Mouse (Mus musculus) midbrain, embryonic 11.5 days (tissue): Measurements from ENCODE around the gene Ttf1. TPM values are rescaled to one million over a fixed set of nuclear protein-coding genes. Genes with fewer than 3 reads are reported as not detected.

Experiments
- ATAC-seq: fragments of 200-750 bp; cut with Nextera tagmentation; 2 replicates; pipeline ENCODE4 v1.8.0; 2017; ENCODE audit warnings: moderate TSS enrichment, moderate library complexity; ENCODE audit not compliant: low FRiP score
- DNase-seq: peaks from one replicate; pipeline ENCODE4 v3.0.0; 2015; ENCODE audit warnings: low spot score; ENCODE audit errors: missing footprints
- H3K27ac ChIP-seq: fragments of 300-500 bp; sonication (generic); 2 replicates; pipeline ENCODE4 v1.5.1; 2014; ENCODE audit warnings: low read depth, low read length
- H3K27me3 ChIP-seq: fragments of 300-500 bp; sonication (generic); 2 replicates; pipeline ENCODE4 v1.6.1; 2014; ENCODE audit warnings: mild to moderate bottlenecking, low read length, moderate library complexity, mixed read lengths; ENCODE audit not compliant: control insufficient read depth, insufficient read depth
- H3K36me3 ChIP-seq: fragments of 300-500 bp; sonication (generic); 2 replicates; pipeline ENCODE4 v1.6.1; 2014; ENCODE audit warnings: mild to moderate bottlenecking, low read length, moderate library complexity, mixed read lengths; ENCODE audit not compliant: control insufficient read depth, insufficient read depth
- H3K4me1 ChIP-seq: fragments of 300-500 bp; sonication (generic); 2 replicates; pipeline ENCODE4 v1.6.1; 2014; ENCODE audit warnings: low read length; ENCODE audit not compliant: control insufficient read depth, insufficient read depth
- H3K4me2 ChIP-seq: fragments of 300-500 bp; sonication (generic); 2 replicates; pipeline ENCODE4 v1.6.1; 2014; ENCODE audit warnings: mild to moderate bottlenecking, moderate library complexity
- H3K4me3 ChIP-seq: fragments of 300-500 bp; sonication (generic); 2 replicates; pipeline ENCODE4 v1.5.1; 2014; ENCODE audit warnings: low read depth, low read length
- H3K9ac ChIP-seq: fragments of 300-500 bp; sonication (generic); 2 replicates; pipeline ENCODE4 v1.6.1; 2014; ENCODE audit warnings: low read length
- H3K9me3 ChIP-seq: fragments of 300-500 bp; sonication (generic); 2 replicates; pipeline ENCODE4 v1.6.1; 2016; ENCODE audit warnings: low read length; ENCODE audit not compliant: control insufficient read depth
- polyA plus RNA-seq: library from polyadenylated mRNA; unstranded; fragments of >200 nt; fragmentation: Nextera tagmentation; extraction: Ambion mirVana; gene quantifications from 2 replicates; pipeline ENCODE4 v1.2.1, GENCODE M21; 2014

The Ttf1 gene
- polyA plus RNA-seq, 1 experiment from 2014 or later: 11.4 TPM

DNA sequence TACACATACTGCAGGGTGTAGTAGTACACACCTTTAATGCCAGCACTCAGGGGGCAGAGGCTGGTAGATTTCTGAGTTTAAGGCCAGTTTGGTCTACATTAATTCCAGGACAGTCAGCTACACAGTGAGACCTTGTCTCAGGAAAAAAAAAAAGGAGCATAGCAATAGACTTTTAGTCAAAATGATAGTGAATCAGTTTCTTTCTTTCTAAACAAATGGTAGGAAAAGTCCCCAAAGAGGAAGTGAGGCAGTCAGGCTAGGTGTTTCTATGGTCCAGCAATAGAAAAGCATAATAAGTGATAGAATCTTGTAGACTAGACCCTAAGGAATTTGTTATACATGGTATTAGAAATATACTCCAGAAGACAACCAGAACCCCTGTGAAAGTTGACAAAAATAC is 75.1 kb downstream of the Ttf1 start:
- Histone ChIP-seq H3K27ac (no peak overlapping the region), H3K9me3 (no peaks in the 10 kb centered on the region), H3K27me3 (no peaks in the 10 kb centered on the region), H3K36me3 (peaks cover 10% of the 10 kb centered on the region), H3K4me1 (no peaks in the 10 kb centered on the region), H3K9ac (no peak overlapping the region), H3K4me2 (no peak overlapping the region), H3K4me3 (no peak overlapping the region)
- no peak for DNase-seq
- ATAC-seq: no peak

Other genes starting within 250 kb of the Ttf1 start
- 32.2 and 34.3 TPM in 2 replicates for gene Gtf3c4, start 219.9 kb upstream of the Ttf1 start, polyA plus RNA-seq
- 18.8 and 20.7 TPM in 2 replicates for gene Ddx31, start 219.9 kb upstream of the Ttf1 start, polyA plus RNA-seq
- 12.2 and 12.7 TPM in 2 replicates for gene Barhl1, start 143.6 kb upstream of the Ttf1 start, polyA plus RNA-seq
- 0.77 and 1.2 TPM in 2 replicates for gene Cfap77, start 5.2 kb upstream of the Ttf1 start, polyA plus RNA-seq
- 11.0 and 11.2 TPM in 2 replicates for gene Setx, start 63.9 kb downstream of the Ttf1 start, polyA plus RNA-seq
- 3.1 and 4.6 TPM in 2 replicates for gene Ntng2, start 192.7 kb downstream of the Ttf1 start, polyA plus RNA-seq